ENCODE assay signal across 17 mouse cellular contexts in the genomic region with DNA sequence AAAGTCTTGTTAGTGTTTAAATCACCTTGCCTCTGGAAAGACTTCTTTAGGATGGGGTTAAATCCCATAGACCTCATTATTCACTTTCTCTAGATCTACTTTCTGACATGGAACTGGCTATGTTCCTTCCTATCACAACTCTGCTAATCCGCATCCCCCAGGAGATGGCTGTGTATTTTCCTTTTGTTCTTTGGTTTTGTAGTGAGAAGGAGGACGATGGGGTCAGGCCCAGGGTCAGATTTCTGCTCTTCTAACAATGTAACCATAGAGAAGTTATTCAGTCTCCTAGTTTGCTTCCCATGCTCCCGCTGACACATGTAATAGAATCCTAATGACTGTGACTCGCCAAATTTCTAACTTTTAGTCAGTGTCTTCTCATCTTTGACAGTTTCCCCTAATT. TPM values are rescaled to one million over a fixed set of nuclear protein-coding genes. Genes with fewer than 3 reads are reported as not detected.
DNase-seq lines count a peak whose midpoint lies in the region; ATAC-seq and TF ChIP-seq lines count a peak whose summit lies in the region.
"Had no signal": no experiment of that assay in that cellular context is flagged by ENCODE, and none has a peak within 500 bp of the region (broad histone marks: within the 10 kb centered on the region; RNA-seq: fewer than 3 reads in every experiment).

No protein-coding gene starts in this region.

- H3K4me2 ChIP-seq in midbrain, embryonic 11.5 days: no peak overlapping the region
- no peak overlapping the region for H3K4me2 ChIP-seq in midbrain, embryonic 15.5 days
- H3K4me2 ChIP-seq in hindbrain, embryonic 11.5 days (replicated peaks; ENCODE audit: low read depth, low read length): no peak overlapping the region
- H3K4me2 ChIP-seq in midbrain, embryonic 14.5 days (ENCODE audit: low read length): no peak overlapping the region

- TF ChIP-seq CTCF in left cerebral cortex, adult 2 months (IDR thresholded peaks at IDR 0.05): no peak

- H3K27me3 ChIP-seq in midbrain, embryonic 11.5 days (ENCODE audit: control insufficient read depth, insufficient read depth, low read length): peaks cover 73% of the 10 kb centered on the region
- H3K27me3 ChIP-seq in midbrain, embryonic 15.5 days (replicated peaks): peaks cover 11% of the 10 kb centered on the region
- H3K27me3 ChIP-seq in hindbrain, embryonic 11.5 days (ENCODE audit: control insufficient read depth, insufficient read depth, low read length): peaks cover 8% of the 10 kb centered on the region; the same call in 1 of the 2 replicates
- peaks cover 29% of the 10 kb centered on the region for H3K27me3 ChIP-seq in midbrain, embryonic 14.5 days (ENCODE audit: control insufficient read depth, insufficient read depth, low read length)

- H3K36me3 ChIP-seq in midbrain, embryonic 11.5 days (ENCODE audit: control insufficient read depth, insufficient read depth, low read length): no peaks in the 10 kb centered on the region
- no peaks in the 10 kb centered on the region for H3K36me3 ChIP-seq in midbrain, embryonic 15.5 days (replicated peaks)
- H3K36me3 ChIP-seq in hindbrain, embryonic 11.5 days (ENCODE audit: control insufficient read depth, insufficient read depth, low read length): no peaks in the 10 kb centered on the region
- no peaks in the 10 kb centered on the region for H3K36me3 ChIP-seq in midbrain, embryonic 14.5 days (ENCODE audit: control insufficient read depth, insufficient read depth, low read length)

- 5% methylated on average over 4 of the region's 4 CpGs for WGBS in midbrain, embryonic 11.5 days
- WGBS in midbrain, embryonic 15.5 days: 7% methylated on average over 4 of the region's 4 CpGs
- WGBS in hindbrain, embryonic 11.5 days: 10% methylated on average over 4 of the region's 4 CpGs
- 2% methylated on average over 4 of the region's 4 CpGs for WGBS in midbrain, embryonic 14.5 days

- H3K9me3 ChIP-seq in midbrain, embryonic 11.5 days (ENCODE audit: control insufficient read depth, low read length): no peaks in the 10 kb centered on the region
- no peaks in the 10 kb centered on the region for H3K9me3 ChIP-seq in midbrain, embryonic 15.5 days
- H3K9me3 ChIP-seq in hindbrain, embryonic 11.5 days (ENCODE audit: control insufficient read depth, low read length): no peaks in the 10 kb centered on the region
- H3K9me3 ChIP-seq in midbrain, embryonic 14.5 days (ENCODE audit: control insufficient read depth, low read length): no peaks in the 10 kb centered on the region

- H3K4me3 ChIP-seq in midbrain, embryonic 11.5 days (ENCODE audit: low read depth, low read length): no peak overlapping the region
- no peak overlapping the region for H3K4me3 ChIP-seq in midbrain, embryonic 15.5 days
- H3K4me3 ChIP-seq in hindbrain, embryonic 11.5 days (ENCODE audit: low read depth, low read length): no peak overlapping the region
- no peak overlapping the region for H3K4me3 ChIP-seq in midbrain, embryonic 14.5 days (replicated peaks; ENCODE audit: low read depth, low read length)
- H3K4me3 ChIP-seq in left cerebral cortex, adult 2 months: no peak overlapping the region

- peak; percentile 95 for DNase-seq in midbrain, embryonic 11.5 days (ENCODE audit: low spot score, missing footprints)
- peak; percentile 79 for DNase-seq in hindbrain, embryonic 11.5 days (ENCODE audit: low spot score)
- DNase-seq in midbrain, embryonic 14.5 days: peak; percentile 60
- DNase-seq in lung, postnatal 25 days (ENCODE audit: low spot score): no peak
- no peak for DNase-seq in left cerebral cortex, adult 2 months (ENCODE audit: extremely low spot score in 1 of 2, low spot score in 2 of 2)
- DNase-seq in cerebellum, postnatal 10 days: no peak
- DNase-seq: adrenal gland, postnatal 25 days; cerebellum, postnatal 36 days; heart, adult 18-20 months; kidney, adult 18-20 months; kidney, postnatal 36 days; lung, adult 18-20 months; spleen, adult 18-20 months had no signal

- no peak overlapping the region for H3K27ac ChIP-seq in midbrain, embryonic 11.5 days (ENCODE audit: low read depth, low read length)
- H3K27ac ChIP-seq in midbrain, embryonic 15.5 days: no peak overlapping the region
- no peak overlapping the region for H3K27ac ChIP-seq in hindbrain, embryonic 11.5 days (ENCODE audit: low read depth, low read length)
- no peak overlapping the region for H3K27ac ChIP-seq in midbrain, embryonic 14.5 days (replicated peaks; ENCODE audit: low read depth, low read length)
- H3K27ac ChIP-seq in left cerebral cortex, adult 2 months: no peak overlapping the region

- intact Hi-C loops in left cerebral cortex, adult 2 months (cut with DNase I): no loop called here

- H3K9ac ChIP-seq in midbrain, embryonic 11.5 days (ENCODE audit: low read length): no peak overlapping the region
- H3K9ac ChIP-seq in midbrain, embryonic 15.5 days: no peak overlapping the region
- H3K9ac ChIP-seq in hindbrain, embryonic 11.5 days (ENCODE audit: low read depth, low read length): no peak overlapping the region
- no peak overlapping the region for H3K9ac ChIP-seq in midbrain, embryonic 14.5 days (replicated peaks; ENCODE audit: low read length)

- peak; percentile 91 for ATAC-seq in midbrain, embryonic 11.5 days (ENCODE audit: low FRiP score)
- no peak for ATAC-seq in midbrain, embryonic 15.5 days (replicated peaks)
- peak; percentile 89 for ATAC-seq in hindbrain, embryonic 11.5 days (ENCODE audit: low FRiP score)
- no peak for ATAC-seq in midbrain, embryonic 14.5 days (ENCODE audit: low FRiP score, low TSS enrichment)

- peaks cover 2% of the 10 kb centered on the region; the same call in 1 of the 2 replicates for H3K4me1 ChIP-seq in midbrain, embryonic 11.5 days (ENCODE audit: control insufficient read depth, insufficient read depth, low read length)
- no peaks in the 10 kb centered on the region for H3K4me1 ChIP-seq in midbrain, embryonic 15.5 days
- no peaks in the 10 kb centered on the region; the same call in 1 of the 2 replicates for H3K4me1 ChIP-seq in hindbrain, embryonic 11.5 days (replicated peaks; ENCODE audit: control insufficient read depth, insufficient read depth, low read length)
- 0 out of 2 replicates have a peak, but pooled peaks cover 4% of the 10 kb centered on the region for H3K4me1 ChIP-seq in midbrain, embryonic 14.5 days (ENCODE audit: control insufficient read depth, insufficient read depth, low read length)

RNA-seq across cellular contexts. Expression of gene Mindy4b-ps, which starts 4.2 kb away (rescaled TPM):
- polyA plus RNA-seq in midbrain, embryonic 11.5 days (2014; fragmentation: Nextera tagmentation; extraction: Ambion mirVana): not detected in 2 replicates
- 0.08 and 0.14 TPM in 2 replicates for polyA plus RNA-seq in midbrain, embryonic 15.5 days (2015; fragmentation: Nextera tagmentation; extraction: Ambion mirVana)
- not detected in 2 replicates for polyA plus RNA-seq in hindbrain, embryonic 11.5 days (2014; fragmentation: Nextera tagmentation; extraction: Ambion mirVana)
- not detected in 2 replicates for polyA plus RNA-seq in midbrain, embryonic 14.5 days (2014; fragmentation: Nextera tagmentation; extraction: Ambion mirVana)
- total RNA-seq in left cerebral cortex, adult 2 months (2021): 1 to 10 TPM; 2.6 to 2.8 TPM
- total RNA-seq: adrenal gland, postnatal 25 days; gastrocnemius, adult 18-20 months; MEL had no signal

RNA-seq across cellular contexts. Expression of gene Clrn1, which starts 58.9 kb away (rescaled TPM):
- polyA plus RNA-seq in midbrain, embryonic 11.5 days (2014; fragmentation: Nextera tagmentation; extraction: Ambion mirVana): 0.29 TPM in 1 of 2 replicates, not detected in the other
- polyA plus RNA-seq in midbrain, embryonic 15.5 days (2015; fragmentation: Nextera tagmentation; extraction: Ambion mirVana): 0.34 and 0.56 TPM in 2 replicates
- 1.9 and 2.3 TPM in 2 replicates for polyA plus RNA-seq in hindbrain, embryonic 11.5 days (2014; fragmentation: Nextera tagmentation; extraction: Ambion mirVana)
- 0.51 and 0.63 TPM in 2 replicates for polyA plus RNA-seq in midbrain, embryonic 14.5 days (2014; fragmentation: Nextera tagmentation; extraction: Ambion mirVana)
- total RNA-seq in left cerebral cortex, adult 2 months (2021): 1 to 10 TPM in 1 of 2 experiments, under 1 TPM in 1; 0.68 to 1.4 TPM
- total RNA-seq: adrenal gland, postnatal 25 days; gastrocnemius, adult 18-20 months; heart, adult 18-20 months; heart, postnatal 25 days; MEL had no signal

Comparison
In these comparisons a context has a peak if more than half of its experiments do, and no peak if none do; other contexts are left out.
1. ATAC-seq: peak in midbrain, embryonic 11.5 days (single experiment) and hindbrain, embryonic 11.5 days (single experiment); none in midbrain, embryonic 15.5 days (single experiment) and midbrain, embryonic 14.5 days (single experiment).
2. DNase-seq: peak in midbrain, embryonic 11.5 days (single experiment), hindbrain, embryonic 11.5 days (single experiment) and midbrain, embryonic 14.5 days (single experiment); none in lung, postnatal 25 days (single experiment), left cerebral cortex, adult 2 months (0 of 2) and cerebellum, postnatal 10 days (0 of 2).